Mouse (Mus musculus): ENCODE data around the gene Olfr137. TPM values are rescaled to one million over a fixed set of nuclear protein-coding genes. Genes with fewer than 3 reads are reported as not detected.

The Olfr137 gene
- not detected for total RNA-seq (2022)

DNA sequence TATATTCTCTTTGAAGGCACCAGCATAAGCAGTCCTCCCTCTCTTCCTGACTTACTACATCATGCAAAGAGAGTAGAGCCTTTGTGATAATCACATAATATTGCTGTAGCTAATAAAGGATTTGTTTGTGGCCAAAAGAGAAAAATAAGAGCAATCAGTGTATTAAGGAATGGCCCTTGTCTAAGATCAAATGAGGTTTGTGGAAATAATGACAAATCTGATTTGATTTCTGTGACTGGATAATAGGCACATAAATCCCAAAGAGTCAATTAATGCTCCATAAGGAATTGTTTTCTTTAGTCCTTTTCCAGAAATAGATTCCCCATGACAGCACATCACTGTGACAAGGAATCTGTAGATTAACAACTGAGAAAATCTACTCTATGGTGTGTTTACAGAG lies at the start of gene Olfr137:
Olfr137 (minus strand) TSS at position 101 of the 400 bp plus-strand sequence.
- no peak for DNase-seq

- no peak for DNase-seq
These were observed 22.2 kb upstream of the Olfr137 start, which contains the start of gene Olfr136 for GRCm38 (mm10) chr17:38329531-38329930. Gene Olfr136 (plus strand): TSS chr17:38329831.

GRCm38 (mm10) chr17:38260735-38261134 lies 46.6 kb downstream of the Olfr137 start, which contains the start of gene Olfr138:
Gene Olfr138 (plus strand): TSS chr17:38261035.
- no peak for DNase-seq

Other genes starting within 250 kb of the Olfr137 start
- not detected for gene Olfr129, start 247.5 kb downstream of the Olfr137 start, total RNA-seq (2022)
- gene Olfr130, start 243.6 kb downstream of the Olfr137 start, total RNA-seq (2022), result not detected
- gene Olfr131, start 218.9 kb downstream of the Olfr137 start, total RNA-seq (2022), result not detected
- gene Olfr132, start 173.0 kb downstream of the Olfr137 start, total RNA-seq (2022), result not detected
- not detected for gene Olfr133, start 162.3 kb downstream of the Olfr137 start, total RNA-seq (2022)
- not detected for gene Olfr134, start 136.2 kb downstream of the Olfr137 start, total RNA-seq (2022)
- gene Olfr135, start 103.2 kb downstream of the Olfr137 start, total RNA-seq (2022), result not detected
- not detected for gene Olfr138, start 46.5 kb downstream of the Olfr137 start, total RNA-seq (2022)
- not detected for gene Olfr136, start 22.3 kb upstream of the Olfr137 start, total RNA-seq (2022)
- gene Esp36, start 112.6 kb upstream of the Olfr137 start, total RNA-seq (2022), result not detected
- not detected for gene Esp34, start 246.6 kb upstream of the Olfr137 start, total RNA-seq (2022)